Mouse (Mus musculus) ES-Bruce4 (cell line): ENCODE data around the gene Lctl. TPM values are rescaled to one million over a fixed set of nuclear protein-coding genes. Genes with fewer than 3 reads are reported as not detected.
A peak's percentile ranks its signal among the peaks of the same experiment; 100 is the strongest.

Experiments used
- H3K27ac ChIP-seq: 2 replicates; pipeline ENCODE4 v1.5.1; 2012; ENCODE audit warnings: low read length, inconsistent platforms; ENCODE audit not compliant: insufficient read depth
- H3K27me3 ChIP-seq: 2 replicates; pipeline ENCODE4 v1.6.1; 2012; ENCODE audit warnings: mild to moderate bottlenecking, low read length, inconsistent platforms; ENCODE audit not compliant: control insufficient read depth, poor library complexity, insufficient read depth, severe bottlenecking
- H3K36me3 ChIP-seq: 2 replicates; pipeline ENCODE4 v1.6.1; 2012; ENCODE audit warnings: inconsistent platforms, mild to moderate bottlenecking, low read length, moderate library complexity; ENCODE audit not compliant: control insufficient read depth, poor library complexity, insufficient read depth, severe bottlenecking
- H3K4me1 ChIP-seq: one replicate; pipeline ENCODE4 v1.8.1; 2011; ENCODE audit warnings: low read length; ENCODE audit not compliant: control insufficient read depth, insufficient read depth
- H3K4me3 ChIP-seq: 2 replicates; pipeline ENCODE4 v1.5.1; 2011; ENCODE audit warnings: low read depth, mild to moderate bottlenecking, low read length
- H3K9ac ChIP-seq: 2 replicates; pipeline ENCODE4 v1.6.1; 2012; ENCODE audit warnings: low read depth, mild to moderate bottlenecking, inconsistent platforms; ENCODE audit not compliant: poor library complexity, severe bottlenecking
- H3K9me3 ChIP-seq: replicated peaks from 2 replicates; pipeline ENCODE4 v1.6.1; 2012; ENCODE audit warnings: mild to moderate bottlenecking, low read length, inconsistent platforms; ENCODE audit not compliant: control insufficient read depth, poor library complexity, insufficient read depth, severe bottlenecking
- CTCF ChIP-seq: IDR thresholded peaks from one replicate; pipeline ENCODE4 v1.8.1; 2011; ENCODE audit warnings: low read depth, low read length
- EP300 ChIP-seq: IDR thresholded peaks from 2 replicates; pipeline ENCODE4 v1.6.1; 2011; ENCODE audit warnings: low read depth, low read length; ENCODE audit not compliant: insufficient read depth
- POLR2A ChIP-seq: IDR thresholded peaks from one replicate; pipeline ENCODE4 v1.8.1; 2011; ENCODE audit warnings: low read length; ENCODE audit not compliant: insufficient read depth
- polyA plus RNA-seq: library from polyadenylated mRNA; stranded (reverse); fragments of >200 nt; gene quantifications from 2 replicates; pipeline ENCODE4 v1.2.4, GENCODE M21; 2011; ENCODE audit warnings: low read depth; ENCODE audit not compliant: missing spikeins, insufficient read depth, insufficient read length

The Lctl gene
- polyA plus RNA-seq, 1 experiment: 0.58 TPM

- H3K27me3 ChIP-seq: no peaks in the 10 kb centered on the region
- TF ChIP-seq EP300 (no peak), POLR2A (no peak), CTCF (no peak)
- H3K9ac ChIP-seq: no peak overlapping the region
- no peaks in the 10 kb centered on the region for H3K9me3 ChIP-seq
- H3K27ac ChIP-seq: no peak overlapping the region
- H3K36me3 ChIP-seq: no peaks in the 10 kb centered on the region
- H3K4me1 ChIP-seq: no peaks in the 10 kb centered on the region
- H3K4me3 ChIP-seq: no peak overlapping the region
Measured at GRCm38 (mm10) chr9:64086543-64086942, 30.4 kb upstream of the Lctl start.

- Histone ChIP-seq H3K9me3 (no peaks in the 10 kb centered on the region), H3K9ac (no peak overlapping the region), H3K27ac (peak overlapping the region; percentile 66), H3K4me1 (no peaks in the 10 kb centered on the region), H3K27me3 (no peaks in the 10 kb centered on the region), H3K36me3 (no peaks in the 10 kb centered on the region), H3K4me3 (no peak overlapping the region)
- no peak for TF ChIP-seq EP300
- TF ChIP-seq POLR2A: no peak
- TF ChIP-seq CTCF: peak; percentile 55
Measured at GRCm38 (mm10) chr9:64087461-64088235, 29.3 kb upstream of the Lctl start.

- TF ChIP-seq EP300 (no peak), POLR2A (no peak), CTCF (no peak)
- no peaks in the 10 kb centered on the region for H3K4me1 ChIP-seq
- H3K36me3 ChIP-seq: no peaks in the 10 kb centered on the region
- no peaks in the 10 kb centered on the region for H3K9me3 ChIP-seq
- H3K27ac ChIP-seq: peak overlapping the region; percentile 66; the same call in 1 of the 2 replicates
- H3K4me3 ChIP-seq: no peak overlapping the region
- H3K27me3 ChIP-seq: no peaks in the 10 kb centered on the region
- H3K9ac ChIP-seq: no peak overlapping the region
Measured at GRCm38 (mm10) chr9:64088346-64088745, 28.6 kb upstream of the Lctl start.

- no peak for TF ChIP-seq POLR2A
- TF ChIP-seq EP300: no peak
- TF ChIP-seq CTCF: no peak
- Histone ChIP-seq H3K27ac (no peak overlapping the region; the same call in 1 of the 2 replicates), H3K9me3 (no peaks in the 10 kb centered on the region), H3K27me3 (no peaks in the 10 kb centered on the region), H3K4me3 (no peak overlapping the region), H3K36me3 (no peaks in the 10 kb centered on the region), H3K9ac (peak overlapping the region; percentile 38; the same call in 1 of the 2 replicates), H3K4me1 (no peaks in the 10 kb centered on the region)
Measured at GRCm38 (mm10) chr9:64089004-64089403, 27.9 kb upstream of the Lctl start.

- no peak overlapping the region for H3K27ac ChIP-seq
- no peak for TF ChIP-seq CTCF
- TF ChIP-seq POLR2A: no peak
- TF ChIP-seq EP300: no peak
- H3K27me3 ChIP-seq: no peaks in the 10 kb centered on the region
Measured at GRCm38 (mm10) chr9:64094083-64094482, 22.9 kb upstream of the Lctl start.

GRCm38 (mm10) chr9:64098282-64098681, 18.7 kb upstream of the Lctl start:
- H3K4me3 ChIP-seq: no peak overlapping the region
- no peak overlapping the region for H3K27ac ChIP-seq
- H3K4me1 ChIP-seq: no peaks in the 10 kb centered on the region
- no peaks in the 10 kb centered on the region for H3K9me3 ChIP-seq
- no peaks in the 10 kb centered on the region for H3K36me3 ChIP-seq
- no peak overlapping the region for H3K9ac ChIP-seq
- TF ChIP-seq CTCF (peak; percentile 57), POLR2A (no peak), EP300 (no peak)
- H3K27me3 ChIP-seq: no peaks in the 10 kb centered on the region

More at GRCm38 (mm10) chr9:64094083-64094482, 22.9 kb upstream of the Lctl start:
- H3K4me1 ChIP-seq: no peaks in the 10 kb centered on the region
- no peaks in the 10 kb centered on the region for H3K9me3 ChIP-seq
- H3K36me3 ChIP-seq: no peaks in the 10 kb centered on the region
- no peak overlapping the region for H3K9ac ChIP-seq
- H3K4me3 ChIP-seq: no peak overlapping the region
